Comparison of ENCODE assay signal across 30 mouse cellular contexts in genomic region chr6:30228353-30228752, GRCm38 (mm10).
A peak's percentile ranks its signal among the peaks of the same experiment; 100 is the strongest.
DNase-seq lines count a peak whose midpoint lies in the region; ATAC-seq and TF ChIP-seq lines count a peak whose summit lies in the region.
"Had no signal": no experiment of that assay in that cellular context is flagged by ENCODE, and none has a peak within 500 bp of the region (broad histone marks: within the 10 kb centered on the region; RNA-seq: fewer than 3 reads in every experiment).

No protein-coding gene starts in this region.

- H3K4me3 ChIP-seq in intestine, embryonic 14.5 days (ENCODE audit: low read depth, low read length) = no peak overlapping the region
- H3K4me3 ChIP-seq in intestine, postnatal 0 days (ENCODE audit: low read depth, low read length) = no peak overlapping the region
- H3K4me3 ChIP-seq in thymus, adult 2 months (ENCODE audit: control insufficient read depth, insufficient read depth, low read length) = no peak overlapping the region
- H3K4me3 ChIP-seq in stomach, embryonic 15.5 days (replicated peaks) = no peak overlapping the region
- no peak overlapping the region for H3K4me3 ChIP-seq in forebrain, embryonic 12.5 days (replicated peaks)
- H3K4me3 ChIP-seq: embryonic facial prominence, embryonic 13.5 days; erythroblast, embryonic 14.5 days; forebrain, embryonic 13.5 days; kidney, embryonic 15.5 days; midbrain, embryonic 10.5 days; midbrain, embryonic 15.5 days; neural tube, embryonic 15.5 days had no signal

- TF ChIP-seq POLR2A in thymus, adult 2 months (IDR thresholded peaks at IDR 0.05; ENCODE audit: control insufficient read depth, extremely low read depth, insufficient read depth, low read length, poor library complexity) = no peak

- no peaks in the 10 kb centered on the region for H3K9me3 ChIP-seq in intestine, embryonic 14.5 days (ENCODE audit: control insufficient read depth, low read length)
- no peaks in the 10 kb centered on the region for H3K9me3 ChIP-seq in intestine, postnatal 0 days (ENCODE audit: control insufficient read depth)
- H3K9me3 ChIP-seq in stomach, embryonic 15.5 days = no peaks in the 10 kb centered on the region
- no peaks in the 10 kb centered on the region for H3K9me3 ChIP-seq in forebrain, embryonic 12.5 days
- H3K9me3 ChIP-seq: embryonic facial prominence, embryonic 13.5 days; forebrain, embryonic 13.5 days; kidney, embryonic 15.5 days; midbrain, embryonic 10.5 days; midbrain, embryonic 15.5 days; neural tube, embryonic 15.5 days had no signal

- H3K27me3 ChIP-seq in intestine, embryonic 14.5 days (replicated peaks; ENCODE audit: control insufficient read depth, insufficient read depth, low read length) = no peaks in the 10 kb centered on the region
- H3K27me3 ChIP-seq in intestine, postnatal 0 days (replicated peaks; ENCODE audit: control insufficient read depth, insufficient read depth, low read length) = no peaks in the 10 kb centered on the region
- no peaks in the 10 kb centered on the region for H3K27me3 ChIP-seq in thymus, adult 2 months (ENCODE audit: control insufficient read depth, insufficient read depth, low read length)
- H3K27me3 ChIP-seq in stomach, embryonic 15.5 days (replicated peaks) = no peaks in the 10 kb centered on the region
- no peaks in the 10 kb centered on the region for H3K27me3 ChIP-seq in forebrain, embryonic 12.5 days
- H3K27me3 ChIP-seq: embryonic facial prominence, embryonic 13.5 days; forebrain, embryonic 13.5 days; kidney, embryonic 15.5 days; midbrain, embryonic 15.5 days; neural tube, embryonic 15.5 days had no signal

- no peak overlapping the region for H3K4me2 ChIP-seq in intestine, embryonic 14.5 days (ENCODE audit: low read length)
- no peak overlapping the region for H3K4me2 ChIP-seq in intestine, postnatal 0 days (replicated peaks; ENCODE audit: low read depth)
- H3K4me2 ChIP-seq in stomach, embryonic 15.5 days = no peak overlapping the region
- H3K4me2 ChIP-seq in forebrain, embryonic 12.5 days = no peak overlapping the region
- H3K4me2 ChIP-seq: embryonic facial prominence, embryonic 13.5 days; forebrain, embryonic 13.5 days; heart, embryonic 11.5 days; hindbrain, embryonic 14.5 days; kidney, embryonic 15.5 days; midbrain, embryonic 15.5 days; neural tube, embryonic 15.5 days had no signal

- WGBS in intestine, embryonic 14.5 days = 75% methylated on average over 5 of the region's 5 CpGs
- 66% methylated on average over 5 of the region's 5 CpGs for WGBS in intestine, postnatal 0 days
- WGBS in thymus, adult 2 months = 81% methylated on average over 5 of the region's 5 CpGs
- 75% methylated on average over 5 of the region's 5 CpGs for WGBS in stomach, embryonic 15.5 days
- 70% methylated on average over 5 of the region's 5 CpGs for WGBS in forebrain, embryonic 12.5 days

- H3K36me3 ChIP-seq in intestine, embryonic 14.5 days (ENCODE audit: control insufficient read depth, insufficient read depth, low read length) = peaks cover 7% of the 10 kb centered on the region
- peaks cover 8% of the 10 kb centered on the region for H3K36me3 ChIP-seq in intestine, postnatal 0 days (ENCODE audit: control insufficient read depth, insufficient read depth)
- no peaks in the 10 kb centered on the region for H3K36me3 ChIP-seq in thymus, adult 2 months (ENCODE audit: control insufficient read depth, insufficient read depth, low read length)
- H3K36me3 ChIP-seq in stomach, embryonic 15.5 days = no peaks in the 10 kb centered on the region
- peaks cover 2% of the 10 kb centered on the region; the same call in 1 of the 2 replicates for H3K36me3 ChIP-seq in forebrain, embryonic 12.5 days (replicated peaks)
- H3K36me3 ChIP-seq: midbrain, embryonic 15.5 days had no signal

- no peak overlapping the region for H3K9ac ChIP-seq in intestine, embryonic 14.5 days (ENCODE audit: low read length)
- no peak overlapping the region for H3K9ac ChIP-seq in intestine, postnatal 0 days (ENCODE audit: low read depth, low read length)
- no peak overlapping the region for H3K9ac ChIP-seq in stomach, embryonic 15.5 days
- H3K9ac ChIP-seq in forebrain, embryonic 12.5 days = no peak overlapping the region
- H3K9ac ChIP-seq: embryonic facial prominence, embryonic 13.5 days; forebrain, embryonic 13.5 days; hindbrain, embryonic 14.5 days; kidney, embryonic 15.5 days; midbrain, embryonic 15.5 days; neural tube, embryonic 15.5 days had no signal

- no peaks in the 10 kb centered on the region for H3K4me1 ChIP-seq in intestine, embryonic 14.5 days (replicated peaks; ENCODE audit: control insufficient read depth, insufficient read depth, low read length)
- peaks cover 6% of the 10 kb centered on the region for H3K4me1 ChIP-seq in intestine, postnatal 0 days (replicated peaks; ENCODE audit: control insufficient read depth, insufficient read depth, low read length)
- peaks cover 9% of the 10 kb centered on the region for H3K4me1 ChIP-seq in thymus, adult 2 months (replicated peaks; ENCODE audit: control insufficient read depth, insufficient read depth, low read length)
- 0 out of 2 replicates have a peak, but pooled peaks cover 3% of the 10 kb centered on the region for H3K4me1 ChIP-seq in stomach, embryonic 15.5 days
- H3K4me1 ChIP-seq in forebrain, embryonic 12.5 days = no peaks in the 10 kb centered on the region
- H3K4me1 ChIP-seq: embryonic facial prominence, embryonic 13.5 days; forebrain, embryonic 13.5 days; kidney, embryonic 15.5 days; midbrain, embryonic 10.5 days; midbrain, embryonic 15.5 days; neural tube, embryonic 15.5 days had no signal

- no peak overlapping the region for H3K27ac ChIP-seq in intestine, embryonic 14.5 days (ENCODE audit: low read depth)
- no peak overlapping the region for H3K27ac ChIP-seq in intestine, postnatal 0 days (ENCODE audit: low read depth, low read length)
- no peak overlapping the region for H3K27ac ChIP-seq in thymus, adult 2 months (ENCODE audit: control insufficient read depth, insufficient read depth, low read length)
- H3K27ac ChIP-seq in stomach, embryonic 15.5 days = no peak overlapping the region
- H3K27ac ChIP-seq in forebrain, embryonic 12.5 days = no peak overlapping the region
- H3K27ac ChIP-seq: embryonic facial prominence, embryonic 13.5 days; forebrain, embryonic 13.5 days; hindbrain, embryonic 14.5 days; kidney, embryonic 15.5 days; macrophage; midbrain, embryonic 10.5 days; midbrain, embryonic 15.5 days; neural tube, embryonic 15.5 days had no signal

- no peak for TF ChIP-seq CTCF in intestine, postnatal 0 days (IDR thresholded peaks at IDR 0.05; ENCODE audit: low read depth)
- TF ChIP-seq CTCF in thymus, adult 2 months (IDR thresholded peaks at IDR 0.05; ENCODE audit: borderline replicate concordance, control insufficient read depth, extremely low read depth, insufficient read depth, low read length, poor library complexity) = no peak

- 0 out of 2 replicates have a peak, but pooled peaks have one; percentile 53 for ATAC-seq in intestine, embryonic 14.5 days (replicated peaks; ENCODE audit: low FRiP score, low TSS enrichment, low read depth)
- no peak for ATAC-seq in intestine, postnatal 0 days
- 0 out of 2 replicates have a peak, but pooled peaks have one; percentile 36 for ATAC-seq in common myeloid progenitor, adult 5-6 weeks (replicated peaks; ENCODE audit: low read depth, poor library complexity, severe bottlenecking)
- peak; percentile 39; the same call in 1 of the 2 replicates for ATAC-seq in stomach, embryonic 15.5 days (ENCODE audit: insufficient read depth, low FRiP score, low read depth)
- no peak for ATAC-seq in forebrain, embryonic 12.5 days (ENCODE audit: low FRiP score)
- ATAC-seq: forebrain, embryonic 13.5 days; lung, postnatal 0 days; midbrain, embryonic 15.5 days had no signal

- no peak for DNase-seq in intestine, embryonic 14.5 days (ENCODE audit: low spot score)
- DNase-seq in thymus, adult 2 months = peak; percentile 12
- no peak for DNase-seq in thymus, postnatal 10 days (ENCODE audit: low spot score in 2 of 2)
- no peak for DNase-seq in ovary, postnatal 10 days (ENCODE audit: low spot score)
- DNase-seq: adrenal gland, adult 8-10 months; cerebellum, adult 9-10 months; cerebellum, postnatal 36 days; gastrocnemius, postnatal 25 days; heart, adult 11 months; kidney, adult 18-20 months; kidney, postnatal 36 days; layer of hippocampus, postnatal 36 days; left cerebral cortex, postnatal 4 days; lung, adult 18-20 months; right cerebral cortex, postnatal 25 days had no signal

Comparison
In these comparisons a context has a peak if more than half of its experiments do, and no peak if none do; other contexts are left out.
1. ATAC-seq: peak in intestine, embryonic 14.5 days (single experiment), common myeloid progenitor, adult 5-6 weeks (single experiment) and stomach, embryonic 15.5 days (single experiment); none in intestine, postnatal 0 days (single experiment) and forebrain, embryonic 12.5 days (single experiment).